Mouse (Mus musculus): Measurements from ENCODE around the gene Cep250. TPM values are rescaled to one million over a fixed set of nuclear protein-coding genes. Genes with fewer than 3 reads are reported as not detected.
A peak's percentile ranks its signal among the peaks of the same experiment; 100 is the strongest.
"Not testable (repeated sequence)": the region's sequence is repeated elsewhere in the genome, so short reads cannot be mapped to it uniquely, and the experiment has no call there.

The Cep250 gene
- polyA plus RNA-seq (2015; fragmentation: Nextera tagmentation; extraction: Ambion mirVana), result 23.1 and 25.4 TPM in 2 replicates

DNA sequence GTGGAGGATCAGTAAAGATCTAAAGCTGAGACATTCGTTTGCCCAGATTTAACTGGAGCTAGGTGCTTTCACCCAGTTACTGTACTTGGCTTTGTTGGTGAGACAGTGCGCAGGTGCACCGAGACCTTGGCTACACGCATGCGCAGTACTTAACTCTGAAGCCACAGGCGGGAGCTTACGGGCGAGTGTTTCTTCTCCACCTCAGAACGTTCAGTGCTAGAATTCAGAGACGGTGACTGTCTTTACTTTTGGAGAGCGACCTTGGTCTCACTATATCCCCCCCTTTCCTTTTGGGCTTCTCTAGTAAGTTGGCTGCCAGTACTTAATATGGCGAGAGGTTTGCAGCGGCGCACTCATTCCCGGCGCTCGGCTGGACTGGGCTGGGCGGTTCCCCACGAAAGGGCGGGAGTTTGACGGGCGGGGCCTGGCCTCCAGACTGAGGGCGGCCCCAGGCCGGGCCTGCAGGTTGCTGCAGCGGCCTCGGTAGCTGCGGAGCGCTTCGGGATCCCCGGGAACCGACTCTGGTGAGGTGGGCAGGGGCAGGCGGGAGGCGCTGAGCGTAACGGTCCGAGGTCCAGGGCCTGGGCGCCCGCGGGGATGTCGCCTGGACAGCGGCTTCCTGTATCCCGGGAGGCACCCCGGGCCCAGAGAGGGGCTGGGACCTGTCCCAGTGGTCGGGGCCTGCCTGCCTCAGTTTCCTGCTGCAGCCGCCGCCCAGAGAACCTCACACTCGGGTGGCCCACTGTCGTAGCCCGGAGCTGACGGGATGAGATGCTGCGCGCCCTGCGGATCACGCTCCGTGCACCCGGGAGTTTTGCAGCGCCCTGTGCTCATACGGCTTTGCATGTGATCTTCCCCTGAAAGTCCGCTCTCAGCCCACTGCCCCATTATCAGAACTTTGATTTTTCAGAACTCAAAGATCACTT lies at the start of gene Cep250:
Gene Cep250 (plus strand): TSS at position 325 of the 926 bp plus-strand sequence.
- under 1% methylated on average over 57 of the region's 59 CpGs for WGBS
- peak; percentile 98 for ATAC-seq

DNA sequence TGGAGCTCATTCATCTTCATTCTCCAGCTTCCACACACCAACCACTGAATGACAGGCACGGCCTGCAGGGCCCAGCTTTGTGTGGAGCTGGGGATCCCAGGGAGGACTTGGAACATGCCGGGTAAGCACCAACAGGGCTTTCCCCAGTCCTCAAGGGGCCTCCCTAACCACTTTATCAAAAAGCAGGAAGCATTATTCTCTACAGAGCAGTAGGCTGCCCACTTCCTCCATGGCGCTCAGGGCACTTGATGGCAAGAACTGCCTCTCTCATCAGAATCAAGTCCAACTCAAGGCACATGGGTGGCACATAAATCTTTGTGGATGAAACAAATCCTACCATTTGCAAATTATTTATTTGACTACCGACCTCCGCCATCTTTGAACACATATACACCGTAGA lies 41.6 kb upstream of the Cep250 start:
- 93% methylated on average over 6 of the region's 6 CpGs for WGBS
- Histone ChIP-seq H3K4me3 (no peak overlapping the region), H3K9me3 (replicated peaks) (no peaks in the 10 kb centered on the region), H3K27me3 (no peaks in the 10 kb centered on the region), H3K4me2 (no peak overlapping the region), H3K9ac (no peak overlapping the region), H3K4me1 (no peaks in the 10 kb centered on the region), H3K27ac (no peak overlapping the region; the same call in 1 of the 2 replicates), H3K36me3 (ENCODE audit: poor library complexity, severe bottlenecking) (peaks cover 60% of the 10 kb centered on the region)
- ATAC-seq, result no peak

More for the DNA sequence above, at the start of gene Cep250:
- H3K9ac ChIP-seq, result peak within 1 kb of the TSS; percentile 97
- H3K27ac ChIP-seq, result peak within 1 kb of the TSS; percentile 88
- H3K4me1 ChIP-seq, result peaks cover 10% of the 10 kb centered on the region
- no peaks in the 10 kb centered on the region for H3K9me3 ChIP-seq (replicated peaks)
- no peaks in the 10 kb centered on the region for H3K36me3 ChIP-seq (ENCODE audit: poor library complexity, severe bottlenecking)
- peak within 1 kb of the TSS; percentile 92 for H3K4me3 ChIP-seq
- peaks cover 5% of the 10 kb centered on the region; the same call in 1 of the 2 replicates for H3K27me3 ChIP-seq
- H3K4me2 ChIP-seq, result peak within 1 kb of the TSS; percentile 73

GRCm38 (mm10) chr2:155923143-155923542 lies 33.1 kb upstream of the Cep250 start:
- Histone ChIP-seq H3K4me2 (no peak overlapping the region), H3K4me3 (no peak overlapping the region), H3K36me3 (ENCODE audit: poor library complexity, severe bottlenecking) (peaks cover 30% of the 10 kb centered on the region), H3K9me3 (replicated peaks) (no peaks in the 10 kb centered on the region), H3K27ac (no peak overlapping the region), H3K27me3 (no peaks in the 10 kb centered on the region), H3K4me1 (0 out of 2 replicates have a peak, but pooled peaks cover under 1% of the 10 kb centered on the region), H3K9ac (no peak overlapping the region)
- WGBS, result 97% methylated on average over 7 of the region's 7 CpGs
- ATAC-seq, result no peak

- not testable (repeated sequence) for H3K27ac ChIP-seq; H3K9ac ChIP-seq; H3K27me3 ChIP-seq; H3K4me3 ChIP-seq; ATAC-seq; H3K4me2 ChIP-seq; H3K9me3 ChIP-seq (replicated peaks)
- 97% methylated on average over 6 of the region's 6 CpGs for WGBS
- peaks cover 20% of the 10 kb centered on the region; the same call in 1 of the 2 replicates for H3K36me3 ChIP-seq (ENCODE audit: poor library complexity, severe bottlenecking)
- peaks cover 15% of the 10 kb centered on the region for H3K4me1 ChIP-seq
Measured at GRCm38 (mm10) chr2:155925213-155925612, 31.0 kb upstream of the Cep250 start.

GRCm38 (mm10) chr2:155928711-155929345 lies 27.4 kb upstream of the Cep250 start:
- peak overlapping the region; percentile 26; the same call in 1 of the 2 replicates for H3K9ac ChIP-seq
- 75% methylated on average over 7 of the region's 7 CpGs for WGBS
- H3K9me3 ChIP-seq (replicated peaks), result no peaks in the 10 kb centered on the region

DNA sequence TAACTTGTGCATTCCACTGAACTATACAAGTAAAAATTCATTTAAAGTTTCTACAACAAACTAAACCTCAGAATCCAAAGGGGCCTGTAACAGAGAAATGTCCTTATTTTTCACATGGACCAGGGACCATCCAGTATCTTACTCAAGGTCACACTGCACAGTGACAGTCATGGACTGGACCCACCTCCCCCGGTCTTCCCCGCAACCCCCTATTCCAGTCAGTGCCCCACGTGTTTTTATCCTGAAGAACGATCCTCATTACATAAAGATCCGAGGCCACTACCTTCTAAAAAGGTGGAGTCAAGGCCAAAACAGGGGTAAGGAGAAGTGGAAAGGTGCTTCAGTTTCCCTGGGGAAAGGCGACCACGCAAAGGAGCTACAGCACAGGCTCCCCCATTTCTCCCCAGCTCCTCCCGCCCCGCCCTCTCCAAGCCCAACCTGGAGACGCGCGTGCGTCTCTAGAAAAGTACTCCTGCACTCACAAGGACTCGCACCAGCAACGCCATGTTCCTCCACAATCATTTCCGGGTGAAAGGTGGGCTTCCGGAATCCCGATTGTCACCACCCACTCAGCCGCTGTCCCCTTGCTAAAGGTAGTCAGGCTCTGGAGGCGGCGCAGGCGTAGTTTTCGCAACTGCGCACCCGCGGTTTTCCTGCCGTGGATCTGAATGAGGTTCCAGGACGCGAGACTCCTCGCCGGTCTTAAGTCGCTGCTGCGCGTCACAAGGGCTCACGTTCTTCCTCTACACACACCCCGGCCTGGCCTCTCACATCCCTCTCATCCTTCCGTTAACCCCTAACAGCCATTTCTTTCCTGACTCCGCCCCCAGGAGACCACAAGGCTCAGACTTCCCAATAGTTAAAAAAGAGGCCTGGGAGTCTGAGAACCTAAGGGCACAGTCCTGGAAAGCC lies 26.5 kb upstream of the Cep250 start, which contains the start of gene Uqcc1:
Gene Uqcc1 (minus strand): TSS at position 780 of the 912 bp plus-strand sequence.
- H3K36me3 ChIP-seq (ENCODE audit: poor library complexity, severe bottlenecking), result peaks cover 6% of the 10 kb centered on the region; the same call in 1 of the 2 replicates
- peak within 1 kb of the TSS; percentile 84 for H3K27ac ChIP-seq
- peak; percentile 97 for ATAC-seq
- under 1% methylated on average over 38 of the region's 38 CpGs for WGBS
- H3K9me3 ChIP-seq (replicated peaks), result no peaks in the 10 kb centered on the region
- peaks cover 21% of the 10 kb centered on the region for H3K4me1 ChIP-seq
- peak within 1 kb of the TSS; percentile 73 for H3K9ac ChIP-seq
- H3K4me2 ChIP-seq, result peak within 1 kb of the TSS; percentile 76
- peak within 1 kb of the TSS; percentile 70 for H3K4me3 ChIP-seq
- no peaks in the 10 kb centered on the region for H3K27me3 ChIP-seq

More at GRCm38 (mm10) chr2:155928711-155929345, 27.4 kb upstream of the Cep250 start:
- Histone ChIP-seq H3K27me3 (no peaks in the 10 kb centered on the region), H3K4me2 (peak overlapping the region; percentile 76), H3K4me3 (peak overlapping the region; percentile 70), H3K36me3 (ENCODE audit: poor library complexity, severe bottlenecking) (peaks cover 13% of the 10 kb centered on the region; the same call in 1 of the 2 replicates), H3K4me1 (peaks cover 21% of the 10 kb centered on the region), H3K27ac (no peak overlapping the region)
- no peak for ATAC-seq

GRCm38 (mm10) chr2:155939897-155940529 lies 16.2 kb upstream of the Cep250 start:
- no peak for ATAC-seq
- 78% methylated on average over 7 of the region's 7 CpGs for WGBS
- no peaks in the 10 kb centered on the region for H3K27me3 ChIP-seq
- H3K27ac ChIP-seq, result no peak overlapping the region
- peaks cover 21% of the 10 kb centered on the region for H3K4me1 ChIP-seq
- no peak overlapping the region for H3K4me3 ChIP-seq
- no peak overlapping the region for H3K4me2 ChIP-seq
- H3K9ac ChIP-seq, result no peak overlapping the region
- H3K9me3 ChIP-seq (replicated peaks), result no peaks in the 10 kb centered on the region
- H3K36me3 ChIP-seq (ENCODE audit: poor library complexity, severe bottlenecking), result no peaks in the 10 kb centered on the region

- Histone ChIP-seq H3K9me3 (replicated peaks) (no peaks in the 10 kb centered on the region), H3K4me3 (no peak within 1 kb of the TSS), H3K36me3 (ENCODE audit: poor library complexity, severe bottlenecking) (no peaks in the 10 kb centered on the region), H3K4me2 (no peak within 1 kb of the TSS), H3K4me1 (peaks cover 28% of the 10 kb centered on the region), H3K27ac (no peak within 1 kb of the TSS), H3K9ac (no peak within 1 kb of the TSS), H3K27me3 (no peaks in the 10 kb centered on the region)
- ATAC-seq, result no peak
- 91% methylated on average over 3 of the region's 3 CpGs for WGBS
Measured at GRCm38 (mm10) chr2:155940681-155941080, 15.6 kb upstream of the Cep250 start, which contains the start of gene Gm15557. TSS of gene Gm15557 (plus strand) at chr2:155940728.

DNA sequence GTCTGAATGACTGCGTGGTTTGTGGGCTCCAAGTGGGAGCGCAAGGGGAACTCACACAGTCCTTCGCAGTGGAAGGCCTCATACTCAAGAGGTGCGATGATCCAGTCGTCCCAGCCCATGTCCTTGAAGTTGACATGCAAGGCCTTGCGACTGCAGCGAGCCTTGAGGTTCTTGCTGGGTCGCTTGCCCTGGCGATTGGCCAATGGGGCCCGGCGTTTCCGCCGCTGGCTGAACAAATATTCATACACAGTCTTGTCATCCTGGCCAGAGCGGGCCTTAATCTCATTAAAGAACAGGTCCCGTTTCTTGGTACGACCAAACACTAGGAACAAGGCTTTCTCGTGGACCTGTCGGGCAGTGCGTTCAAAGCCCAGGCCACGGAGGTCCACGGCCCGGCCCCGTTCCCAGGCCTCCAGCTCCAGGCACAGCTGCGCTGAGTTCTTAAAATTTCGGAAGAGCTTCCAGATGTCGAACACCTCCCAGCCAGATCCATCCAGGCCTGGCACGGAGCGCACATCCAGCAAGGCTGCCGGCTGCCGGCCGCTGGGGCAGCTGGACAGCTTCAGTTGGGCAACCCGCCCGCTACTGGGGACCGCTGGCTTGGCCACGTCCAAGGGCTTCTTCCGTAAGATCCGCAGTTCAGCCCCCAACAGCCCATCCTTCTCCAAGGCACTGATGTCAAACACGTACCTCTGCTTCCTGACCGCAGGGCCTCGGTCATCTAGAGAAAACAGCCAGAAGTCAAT lies 14.4 kb upstream of the Cep250 start:
- no peaks in the 10 kb centered on the region for H3K9me3 ChIP-seq (replicated peaks)
- no peaks in the 10 kb centered on the region for H3K27me3 ChIP-seq
- H3K4me2 ChIP-seq, result no peak overlapping the region
- H3K4me3 ChIP-seq, result no peak overlapping the region
- H3K4me1 ChIP-seq, result peaks cover 28% of the 10 kb centered on the region
- ATAC-seq, result no peak
- no peaks in the 10 kb centered on the region for H3K36me3 ChIP-seq (ENCODE audit: poor library complexity, severe bottlenecking)
- 94% methylated on average over 40 of the region's 40 CpGs for WGBS
- H3K9ac ChIP-seq, result no peak overlapping the region
- H3K27ac ChIP-seq, result no peak overlapping the region

DNA sequence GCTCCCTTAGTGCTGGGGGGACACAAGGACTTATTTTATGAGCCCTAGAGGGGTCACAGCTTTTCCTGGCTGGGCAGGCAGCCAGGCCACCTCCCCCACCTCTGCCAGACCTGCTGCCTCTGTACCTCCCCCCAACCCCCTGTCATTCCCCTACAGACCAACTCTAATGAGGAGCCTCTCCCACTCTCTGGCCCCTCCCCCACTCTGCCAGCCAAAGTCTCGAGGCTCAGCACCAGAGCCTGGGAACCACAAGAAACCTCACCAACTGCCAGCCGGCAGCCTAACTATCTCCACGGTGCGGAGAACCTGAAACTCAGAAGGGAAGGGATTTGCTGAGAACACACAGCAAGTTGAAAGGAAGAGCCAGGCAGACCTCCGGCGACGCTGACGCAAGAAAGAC lies 12.8 kb upstream of the Cep250 start:
- peaks cover 34% of the 10 kb centered on the region for H3K4me1 ChIP-seq
- ATAC-seq, result no peak
- no peaks in the 10 kb centered on the region for H3K27me3 ChIP-seq
- H3K36me3 ChIP-seq (ENCODE audit: poor library complexity, severe bottlenecking), result no peaks in the 10 kb centered on the region
- WGBS, result under 1% methylated on average over 8 of the region's 8 CpGs
- H3K9ac ChIP-seq, result peak overlapping the region; percentile 17; the same call in 1 of the 2 replicates
- H3K27ac ChIP-seq, result no peak overlapping the region; the same call in 1 of the 2 replicates
- peak overlapping the region; percentile 51 for H3K4me2 ChIP-seq
- peak overlapping the region; percentile 20; the same call in 1 of the 2 replicates for H3K4me3 ChIP-seq
- no peaks in the 10 kb centered on the region for H3K9me3 ChIP-seq (replicated peaks)
